Mouse (Mus musculus) midbrain, embryonic 15.5 days (tissue): ENCODE measurements around the gene Tnfrsf26. TPM values are rescaled to one million over a fixed set of nuclear protein-coding genes. Genes with fewer than 3 reads are reported as not detected.
"Not testable (repeated sequence)": the region's sequence is repeated elsewhere in the genome, so short reads cannot be mapped to it uniquely, and the experiment has no call there.

Experiments
- ATAC-seq: fragments of 200-750 bp; cut with Nextera tagmentation; replicated peaks from 2 replicates; pipeline ENCODE4 v1.8.0; 2017; ENCODE audit warnings: moderate TSS enrichment
- H3K27ac ChIP-seq: fragments of 300-500 bp; sonication (generic); 2 replicates; pipeline ENCODE4 v1.5.1; 2015; ENCODE audit warnings: mild to moderate bottlenecking, inconsistent platforms
- H3K27me3 ChIP-seq: fragments of 300-500 bp; sonication (generic); replicated peaks from 2 replicates; pipeline ENCODE4 v1.6.1; 2015; ENCODE audit warnings: inconsistent platforms
- H3K36me3 ChIP-seq: fragments of 300-500 bp; sonication (generic); replicated peaks from 2 replicates; pipeline ENCODE4 v1.6.1; 2015; ENCODE audit warnings: inconsistent platforms
- H3K4me1 ChIP-seq: fragments of 300-500 bp; sonication (generic); 2 replicates; pipeline ENCODE4 v1.6.1; 2015; ENCODE audit warnings: inconsistent platforms
- H3K4me2 ChIP-seq: fragments of 300-500 bp; sonication (generic); 2 replicates; pipeline ENCODE4 v1.6.1; 2015; ENCODE audit warnings: inconsistent platforms, mild to moderate bottlenecking, moderate library complexity
- H3K4me3 ChIP-seq: fragments of 300-500 bp; sonication (generic); 2 replicates; pipeline ENCODE4 v1.5.1; 2015; ENCODE audit warnings: mild to moderate bottlenecking, inconsistent platforms
- H3K9ac ChIP-seq: fragments of 300-500 bp; sonication (generic); 2 replicates; pipeline ENCODE4 v1.6.1; 2015; ENCODE audit warnings: mild to moderate bottlenecking, inconsistent platforms
- H3K9me3 ChIP-seq: fragments of 300-500 bp; sonication (generic); 2 replicates; pipeline ENCODE4 v1.6.1; 2016; ENCODE audit warnings: inconsistent platforms
- WGBS: fragments of 180-500 bp; shearing (Covaris S2); methylation state at CpG from one replicate; pipeline ENCODE4 v1.1.7; 2015; ENCODE audit warnings: mixed read lengths; 5-methylcytosine and 5-hydroxymethylcytosine counted together
- polyA plus RNA-seq: library from polyadenylated mRNA; unstranded; fragments of >200 nt; fragmentation: Nextera tagmentation; extraction: Ambion mirVana; gene quantifications from 2 replicates; pipeline ENCODE4 v1.2.1, GENCODE M21; 2015

The Tnfrsf26 gene
- 0.15 and 0.21 TPM in 2 replicates for polyA plus RNA-seq

GRCm38 (mm10) chr7:143628540-143628939 is at the start of gene Tnfrsf26:
Gene Tnfrsf26 (minus strand): TSS chr7:143628722.
- ATAC-seq, result no peak
- H3K9ac ChIP-seq, result no peak within 1 kb of the TSS
- H3K4me2 ChIP-seq, result no peak within 1 kb of the TSS
- no peak within 1 kb of the TSS for H3K4me3 ChIP-seq
- no peaks in the 10 kb centered on the region for H3K4me1 ChIP-seq
- no peaks in the 10 kb centered on the region for H3K9me3 ChIP-seq
- H3K27me3 ChIP-seq, result no peaks in the 10 kb centered on the region
- H3K27ac ChIP-seq, result no peak within 1 kb of the TSS
- WGBS, result 83% methylated on average over 1 of the region's 1 CpGs
- no peaks in the 10 kb centered on the region for H3K36me3 ChIP-seq

DNA sequence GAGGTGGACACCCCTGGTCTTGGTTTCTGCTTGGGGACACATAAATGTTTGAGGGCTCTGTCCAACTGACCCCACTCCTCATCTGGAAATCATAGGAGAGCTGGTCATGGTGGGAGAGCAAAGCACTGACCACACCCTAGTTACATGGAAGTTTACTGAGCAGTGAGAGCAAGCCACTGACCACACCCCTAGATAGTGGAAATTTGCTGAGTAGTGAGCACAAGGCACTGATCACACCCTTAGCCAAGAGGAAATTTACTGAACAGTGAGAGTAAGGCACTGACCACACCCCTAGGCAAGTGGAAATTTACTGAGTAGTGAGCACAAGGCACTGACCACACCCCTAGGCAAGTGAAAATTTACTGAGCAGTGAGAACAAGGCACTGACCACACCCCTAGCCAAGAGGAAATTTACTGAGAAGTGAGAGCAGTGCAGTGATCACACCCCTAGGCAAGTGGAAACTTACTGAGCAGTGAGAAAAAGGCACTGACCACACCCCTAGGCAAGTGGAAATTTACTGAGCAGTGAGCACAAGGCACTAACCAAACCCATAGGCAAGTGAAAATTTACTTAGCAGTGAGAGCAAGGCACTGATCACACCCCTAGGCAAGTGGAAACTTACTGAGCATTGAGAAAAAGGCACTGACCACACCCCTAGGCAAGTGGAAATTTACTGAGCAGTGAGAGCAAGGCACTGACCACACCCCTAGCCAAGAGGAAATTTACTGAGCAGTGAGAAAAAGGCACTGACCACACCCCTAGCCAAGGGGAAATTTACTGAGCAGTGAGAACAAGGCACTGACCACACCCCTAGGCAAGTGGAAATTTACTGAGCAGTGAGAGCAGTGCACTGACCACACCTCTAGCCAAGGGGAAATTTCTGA is 38.1 kb upstream of the Tnfrsf26 start:
- Histone ChIP-seq H3K9me3 (no peaks in the 10 kb centered on the region), H3K9ac (no peak overlapping the region), H3K36me3 (no peaks in the 10 kb centered on the region), H3K4me1 (no peaks in the 10 kb centered on the region), H3K4me2 (no peak overlapping the region), H3K4me3 (no peak overlapping the region), H3K27me3 (no peaks in the 10 kb centered on the region), H3K27ac (no peak overlapping the region)
- no peak for ATAC-seq

DNA sequence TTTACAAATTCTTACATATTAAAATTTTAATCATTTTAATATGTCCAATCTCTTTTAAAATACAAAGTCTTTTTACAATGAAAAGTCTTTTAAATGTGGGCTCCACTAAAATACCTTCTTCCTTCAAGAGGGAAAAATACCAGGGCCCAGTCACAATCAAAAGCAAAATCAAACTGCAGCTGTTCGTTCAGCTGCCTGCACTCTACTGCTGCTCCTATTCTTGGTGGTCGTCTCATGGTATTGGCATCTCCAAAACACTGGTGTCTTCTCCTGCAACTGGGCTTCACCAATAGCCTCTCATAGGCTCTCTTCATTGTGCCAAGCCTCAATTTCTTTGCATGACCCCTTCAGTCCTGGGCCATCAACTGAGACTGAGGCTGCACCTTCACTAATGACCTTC is 34.9 kb upstream of the Tnfrsf26 start:
- ATAC-seq, result no peak
- Histone ChIP-seq H3K4me3 (no peak overlapping the region), H3K4me1 (no peaks in the 10 kb centered on the region), H3K27me3 (no peaks in the 10 kb centered on the region), H3K27ac (no peak overlapping the region), H3K9ac (no peak overlapping the region), H3K36me3 (no peaks in the 10 kb centered on the region), H3K4me2 (no peak overlapping the region), H3K9me3 (no peaks in the 10 kb centered on the region)
- WGBS, result 88% methylated on average over 2 of the region's 2 CpGs

DNA sequence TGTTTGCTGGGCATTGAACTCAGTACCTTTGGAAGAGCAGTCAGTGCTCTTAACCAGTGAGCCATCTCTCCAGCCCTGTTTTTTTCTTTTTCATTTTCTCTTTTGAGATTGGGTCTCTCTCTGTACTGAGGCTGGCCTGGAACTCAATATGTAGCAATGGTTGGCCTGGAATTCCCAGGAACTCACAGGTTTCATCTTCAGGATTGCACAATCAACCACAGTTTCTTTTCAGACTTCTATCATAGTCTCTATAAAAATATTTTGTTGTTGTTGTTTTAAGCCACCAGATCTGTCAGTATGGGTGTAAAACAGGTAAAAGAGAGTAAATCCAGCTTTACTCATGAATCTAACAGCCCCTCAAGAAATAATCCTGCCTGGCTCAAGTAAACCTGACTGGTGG is 32.3 kb upstream of the Tnfrsf26 start:
- H3K27ac ChIP-seq, result no peak overlapping the region
- no peak overlapping the region for H3K4me3 ChIP-seq
- no peaks in the 10 kb centered on the region for H3K4me1 ChIP-seq
- ATAC-seq, result no peak
- no peak overlapping the region for H3K9ac ChIP-seq
- no peak overlapping the region for H3K4me2 ChIP-seq
- no peaks in the 10 kb centered on the region for H3K27me3 ChIP-seq
- H3K9me3 ChIP-seq, result no peaks in the 10 kb centered on the region
- no peaks in the 10 kb centered on the region for H3K36me3 ChIP-seq

GRCm38 (mm10) chr7:143649769-143650346 is 21.3 kb upstream of the Tnfrsf26 start:
- WGBS, result 53% methylated on average over 10 of the region's 10 CpGs
- H3K9ac ChIP-seq, H3K27me3 ChIP-seq, H3K27ac ChIP-seq, H3K9me3 ChIP-seq, H3K36me3 ChIP-seq, H3K4me1 ChIP-seq: not testable (repeated sequence)
- Histone ChIP-seq H3K4me3 (peak overlapping the region; percentile 67), H3K4me2 (peak overlapping the region; percentile 74)
- peak; percentile 60 for ATAC-seq

- Histone ChIP-seq H3K4me1 (peaks cover 5% of the 10 kb centered on the region; the same call in 1 of the 2 replicates), H3K27ac (no peak within 1 kb of the TSS)
- ATAC-seq, result peak; percentile 99
Measured at GRCm38 (mm10) chr7:143649034-143649768, 20.7 kb upstream of the Tnfrsf26 start, which contains the start of gene Tnfrsf22. Gene Tnfrsf22 (minus strand): TSS chr7:143649661.

DNA sequence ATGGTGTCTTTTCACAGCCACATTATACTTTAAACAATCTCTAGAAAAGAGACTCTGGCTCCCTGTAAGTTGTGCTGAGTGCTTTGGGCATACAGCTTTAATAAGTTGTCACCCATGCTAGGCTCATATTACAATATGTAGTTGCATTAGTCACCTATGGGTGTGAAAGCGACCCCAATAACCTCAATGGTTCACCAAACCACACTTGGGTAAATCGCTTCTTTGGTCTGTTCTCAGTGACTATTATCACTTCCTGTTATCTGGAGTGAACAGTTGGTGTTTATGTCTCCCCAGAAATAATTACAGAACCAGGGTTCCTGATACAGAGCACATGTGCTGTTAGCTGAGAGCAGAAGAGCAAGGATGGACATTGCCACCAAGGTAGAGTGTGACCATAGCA is 15.4 kb upstream of the Tnfrsf26 start:
- not testable (repeated sequence) for H3K4me3 ChIP-seq, H3K9me3 ChIP-seq, H3K4me1 ChIP-seq, H3K36me3 ChIP-seq, H3K27me3 ChIP-seq, H3K4me2 ChIP-seq, ATAC-seq, H3K27ac ChIP-seq, H3K9ac ChIP-seq
- 93% methylated on average over 2 of the region's 2 CpGs for whole genome bisulfite sequencing

More at GRCm38 (mm10) chr7:143649034-143649768, 20.7 kb upstream of the Tnfrsf26 start, which contains the start of gene Tnfrsf22:
- Histone ChIP-seq H3K4me3 (peak within 1 kb of the TSS; percentile 67), H3K9ac (peak within 1 kb of the TSS; percentile 61), H3K36me3 (no peaks in the 10 kb centered on the region), H3K9me3 (no peaks in the 10 kb centered on the region), H3K27me3 (no peaks in the 10 kb centered on the region), H3K4me2 (peak within 1 kb of the TSS; percentile 74)
- 5% methylated on average over 39 of the region's 39 CpGs for WGBS

DNA sequence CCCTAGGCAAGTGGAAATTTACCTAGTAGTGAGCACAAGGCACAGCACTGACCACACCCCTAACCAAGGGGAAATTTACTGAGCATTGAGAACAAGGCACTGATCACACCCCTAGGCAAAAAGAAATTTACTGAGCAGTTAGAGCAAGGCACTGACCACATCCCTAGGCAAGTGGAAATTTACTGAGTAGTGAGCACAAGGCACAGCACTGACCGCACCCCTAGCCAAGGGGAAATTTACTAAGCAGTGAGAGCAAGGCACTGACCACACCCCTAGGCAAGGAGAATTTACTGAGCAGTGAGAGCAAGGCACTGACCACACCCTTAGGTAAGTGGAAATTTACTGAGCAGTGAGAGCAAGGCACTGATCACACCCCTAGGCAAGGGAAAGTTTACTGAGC is 8.2 kb upstream of the Tnfrsf26 start:
- Histone ChIP-seq H3K27ac (no peak overlapping the region), H3K9ac (no peak overlapping the region), H3K27me3 (no peaks in the 10 kb centered on the region), H3K4me3 (no peak overlapping the region), H3K36me3 (no peaks in the 10 kb centered on the region), H3K4me1 (no peaks in the 10 kb centered on the region), H3K4me2 (no peak overlapping the region), H3K9me3 (no peaks in the 10 kb centered on the region)
- WGBS, result 94% methylated on average over 1 of the region's 1 CpGs
- no peak for ATAC-seq

DNA sequence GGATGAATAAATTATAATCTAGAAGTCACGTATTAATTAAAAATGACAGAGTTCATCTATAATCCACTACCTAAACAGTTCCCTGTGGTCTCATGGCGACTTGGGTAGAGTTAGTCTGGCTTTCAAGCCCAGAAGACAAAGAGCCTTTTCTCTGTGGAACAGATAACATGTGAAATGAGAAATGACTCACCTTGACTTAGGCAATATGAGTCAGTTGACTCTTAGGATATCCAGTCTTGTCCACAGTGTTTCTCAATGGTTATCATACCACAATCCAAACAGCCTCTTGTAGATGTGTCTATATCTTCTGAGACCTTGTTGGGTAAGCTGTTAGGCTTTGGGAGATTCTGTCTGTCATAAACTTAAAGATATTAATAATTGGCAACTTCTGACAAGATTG is 3.0 kb upstream of the Tnfrsf26 start:
- H3K4me3 ChIP-seq, result no peak overlapping the region
- H3K9ac ChIP-seq, result no peak overlapping the region
- H3K9me3 ChIP-seq, result no peaks in the 10 kb centered on the region
- H3K4me2 ChIP-seq, result no peak overlapping the region
- no peak overlapping the region for H3K27ac ChIP-seq
- no peak for ATAC-seq
- H3K36me3 ChIP-seq, result no peaks in the 10 kb centered on the region
- no peaks in the 10 kb centered on the region for H3K4me1 ChIP-seq
- no peaks in the 10 kb centered on the region for H3K27me3 ChIP-seq
- 62% methylated on average over 2 of the region's 2 CpGs for WGBS

DNA sequence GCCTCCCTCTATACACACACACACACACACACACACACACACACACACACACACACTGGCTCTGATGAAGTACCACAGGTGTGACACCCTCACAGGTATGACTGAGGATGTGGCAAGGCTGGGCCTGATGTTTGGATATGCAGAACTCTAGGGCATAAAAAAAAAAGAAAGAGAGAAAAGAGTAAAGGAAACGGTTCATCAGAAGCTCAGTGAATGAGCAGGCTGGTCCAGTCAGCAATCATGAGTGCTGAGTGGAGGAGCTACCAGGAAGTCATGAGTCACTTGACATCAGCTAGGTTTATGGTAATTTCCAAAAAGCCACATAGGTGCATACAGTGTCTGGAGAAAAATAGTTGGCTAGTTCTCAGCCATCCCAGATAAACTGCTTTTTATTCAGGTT is 979 bp upstream of the Tnfrsf26 start:
- 63% methylated on average over 1 of the region's 1 CpGs for WGBS
- Histone ChIP-seq H3K36me3 (no peaks in the 10 kb centered on the region), H3K4me2 (no peak overlapping the region), H3K27ac (no peak overlapping the region), H3K9ac (no peak overlapping the region), H3K4me3 (no peak overlapping the region), H3K9me3 (no peaks in the 10 kb centered on the region), H3K27me3 (no peaks in the 10 kb centered on the region), H3K4me1 (no peaks in the 10 kb centered on the region)
- no peak for ATAC-seq

GRCm38 (mm10) chr7:143627555-143628286 is 801 bp downstream of the Tnfrsf26 start:
- Histone ChIP-seq H3K9me3 (no peaks in the 10 kb centered on the region), H3K9ac (no peak overlapping the region), H3K4me2 (no peak overlapping the region), H3K27ac (no peak overlapping the region), H3K4me3 (no peak overlapping the region), H3K27me3 (no peaks in the 10 kb centered on the region), H3K4me1 (no peaks in the 10 kb centered on the region), H3K36me3 (no peaks in the 10 kb centered on the region)
- 63% methylated on average over 10 of the region's 10 CpGs for WGBS
- ATAC-seq, result no peak

GRCm38 (mm10) chr7:143626178-143626577 is 2.3 kb downstream of the Tnfrsf26 start:
- H3K9me3 ChIP-seq, result no peaks in the 10 kb centered on the region
- no peak overlapping the region for H3K4me3 ChIP-seq
- no peaks in the 10 kb centered on the region for H3K27me3 ChIP-seq
- WGBS, result 76% methylated on average over 2 of the region's 2 CpGs
- no peaks in the 10 kb centered on the region for H3K4me1 ChIP-seq
- no peak for ATAC-seq
- no peaks in the 10 kb centered on the region for H3K36me3 ChIP-seq
- no peak overlapping the region for H3K4me2 ChIP-seq
- no peak overlapping the region for H3K9ac ChIP-seq
- no peak overlapping the region for H3K27ac ChIP-seq
